Mouse (Mus musculus): ENCODE results near the gene Gabpb1. TPM values are rescaled to one million over a fixed set of nuclear protein-coding genes. Genes with fewer than 3 reads are reported as not detected.
A peak's percentile ranks its signal among the peaks of the same experiment; 100 is the strongest.

Gene Gabpb1
- polyA plus RNA-seq, 1 experiment from 2014 or later, result 71.6 TPM

- Histone ChIP-seq H3K4me2 (replicated peaks) (no peak overlapping the region), H3K36me3 (no peaks in the 10 kb centered on the region), H3K4me1 (no peaks in the 10 kb centered on the region), H3K9ac (no peak overlapping the region), H3K27me3 (no peaks in the 10 kb centered on the region), H3K4me3 (no peak overlapping the region), H3K9me3 (no peaks in the 10 kb centered on the region), H3K27ac (no peak overlapping the region)
- ATAC-seq (ENCODE audit: insufficient number of reproducible peaks, insufficient read depth, low FRiP score, low TSS enrichment), result no peak
- WGBS, result 85% methylated on average over 15 of the region's 15 CpGs
Observed at GRCm38 (mm10) chr2:126606061-126606687, 70.0 kb downstream of the Gabpb1 start.

DNA sequence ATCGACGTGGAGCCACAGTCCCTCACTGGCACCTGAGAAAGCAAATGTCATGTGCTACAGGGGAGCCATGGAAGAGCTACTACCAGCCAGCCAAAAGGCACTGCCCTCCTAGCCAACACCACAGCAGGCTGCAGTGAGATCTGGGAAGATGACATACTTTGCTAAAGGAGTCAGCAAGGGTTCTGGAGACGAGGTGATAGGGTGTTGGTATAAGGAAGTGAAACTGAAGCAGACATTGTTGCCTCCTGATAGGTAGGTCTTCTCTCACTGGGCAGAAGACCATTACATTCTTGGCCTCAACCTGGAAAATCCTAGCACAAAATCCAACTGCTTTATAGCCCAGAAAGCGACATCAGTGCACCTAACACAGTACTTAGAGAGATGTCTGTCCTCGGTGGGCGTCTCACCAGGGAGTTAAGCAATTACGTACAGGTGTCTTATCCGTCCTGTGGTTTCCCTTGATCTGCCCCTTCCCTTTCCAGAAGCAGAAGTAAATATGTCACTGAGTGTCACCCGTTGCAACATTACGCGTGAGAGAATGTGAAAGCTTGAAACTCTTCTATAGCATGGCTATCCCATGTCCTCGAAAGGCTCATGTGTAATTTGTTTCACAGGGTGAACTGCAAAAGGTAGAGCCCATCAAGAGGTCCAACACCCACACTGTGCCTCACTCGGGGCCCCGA lies 74.1 kb downstream of the Gabpb1 start:
- no peak overlapping the region for H3K27ac ChIP-seq
- no peaks in the 10 kb centered on the region for H3K27me3 ChIP-seq
- WGBS, result 86% methylated on average over 14 of the region's 14 CpGs
- no peak overlapping the region for H3K9ac ChIP-seq
- H3K4me2 ChIP-seq (replicated peaks), result no peak overlapping the region
- no peaks in the 10 kb centered on the region for H3K36me3 ChIP-seq
- no peak overlapping the region for H3K4me3 ChIP-seq
- no peak for ATAC-seq (ENCODE audit: insufficient number of reproducible peaks, insufficient read depth, low FRiP score, low TSS enrichment)
- no peaks in the 10 kb centered on the region for H3K9me3 ChIP-seq
- H3K4me1 ChIP-seq, result peaks cover 6% of the 10 kb centered on the region; the same call in 1 of the 2 replicates

- no peaks in the 10 kb centered on the region for H3K27me3 ChIP-seq
- no peak overlapping the region for H3K4me2 ChIP-seq (replicated peaks)
- no peak overlapping the region for H3K9ac ChIP-seq
- 85% methylated on average over 14 of the region's 14 CpGs for WGBS
- no peaks in the 10 kb centered on the region for H3K36me3 ChIP-seq
- H3K4me3 ChIP-seq, result no peak overlapping the region
- H3K4me1 ChIP-seq, result peaks cover 6% of the 10 kb centered on the region; the same call in 1 of the 2 replicates
- H3K9me3 ChIP-seq, result no peaks in the 10 kb centered on the region
- no peak for ATAC-seq (ENCODE audit: insufficient number of reproducible peaks, insufficient read depth, low FRiP score, low TSS enrichment)
- no peak overlapping the region for H3K27ac ChIP-seq
Observed at GRCm38 (mm10) chr2:126600533-126600932, 75.6 kb downstream of the Gabpb1 start.

DNA sequence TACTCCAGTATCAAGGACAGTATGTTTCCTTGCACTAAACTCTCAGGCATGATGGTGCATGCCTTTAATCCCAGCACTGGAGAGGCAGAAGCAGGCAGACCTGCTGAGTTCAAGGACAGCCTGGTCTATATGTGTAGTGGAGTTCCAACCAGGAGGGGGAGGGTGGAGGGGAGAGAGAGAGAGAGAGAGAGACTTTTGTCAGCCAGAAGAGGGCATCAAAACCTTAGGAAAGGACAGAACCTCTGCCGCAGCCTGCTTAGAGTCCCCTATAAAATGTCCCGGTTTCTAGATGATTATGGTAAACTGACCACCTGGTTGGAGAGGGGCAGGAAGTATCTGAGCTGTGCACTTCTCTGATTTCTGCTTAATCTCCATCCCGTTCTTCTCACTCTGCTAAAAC lies 77.1 kb downstream of the Gabpb1 start:
- no peaks in the 10 kb centered on the region for H3K9me3 ChIP-seq
- H3K9ac ChIP-seq, result no peak overlapping the region
- no peaks in the 10 kb centered on the region for H3K36me3 ChIP-seq
- 0 out of 2 replicates have a peak overlapping the region, but pooled peaks have one; percentile 7 for H3K4me2 ChIP-seq (replicated peaks)
- 9% methylated on average over 3 of the region's 3 CpGs for WGBS
- H3K4me3 ChIP-seq, result no peak overlapping the region
- ATAC-seq (ENCODE audit: insufficient number of reproducible peaks, insufficient read depth, low FRiP score, low TSS enrichment), result no peak; the same call in 1 of the 2 replicates
- no peaks in the 10 kb centered on the region for H3K27me3 ChIP-seq
- peaks cover 6% of the 10 kb centered on the region; the same call in 1 of the 2 replicates for H3K4me1 ChIP-seq
- H3K27ac ChIP-seq, result no peak overlapping the region

DNA sequence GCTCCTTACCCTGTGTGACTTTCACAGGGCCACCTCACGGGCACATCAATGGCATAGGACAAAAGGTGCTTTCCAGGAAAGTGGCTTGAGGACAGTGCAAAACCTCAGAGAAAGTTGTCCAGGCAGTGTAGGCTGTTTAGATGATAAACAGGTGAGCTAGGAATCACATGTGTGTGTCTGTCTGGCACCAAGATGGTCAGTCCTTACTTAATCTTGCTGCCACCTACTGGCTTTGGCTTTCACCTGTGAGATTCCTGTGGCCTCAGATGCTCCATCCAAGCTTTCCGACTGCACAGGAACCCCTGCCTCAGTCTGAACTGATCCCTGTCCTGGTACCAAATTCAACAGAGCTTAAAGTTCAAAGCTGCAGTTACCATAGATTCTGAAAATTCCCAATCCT lies 77.8 kb downstream of the Gabpb1 start:
- H3K27me3 ChIP-seq, result no peaks in the 10 kb centered on the region
- H3K4me3 ChIP-seq, result no peak overlapping the region
- H3K36me3 ChIP-seq, result no peaks in the 10 kb centered on the region
- H3K4me1 ChIP-seq, result peaks cover 6% of the 10 kb centered on the region; the same call in 1 of the 2 replicates
- no peak overlapping the region for H3K9ac ChIP-seq
- 45% methylated on average over 2 of the region's 2 CpGs for WGBS
- no peak overlapping the region for H3K27ac ChIP-seq
- no peak overlapping the region for H3K4me2 ChIP-seq (replicated peaks)
- ATAC-seq (ENCODE audit: insufficient number of reproducible peaks, insufficient read depth, low FRiP score, low TSS enrichment), result no peak
- H3K9me3 ChIP-seq, result no peaks in the 10 kb centered on the region

DNA sequence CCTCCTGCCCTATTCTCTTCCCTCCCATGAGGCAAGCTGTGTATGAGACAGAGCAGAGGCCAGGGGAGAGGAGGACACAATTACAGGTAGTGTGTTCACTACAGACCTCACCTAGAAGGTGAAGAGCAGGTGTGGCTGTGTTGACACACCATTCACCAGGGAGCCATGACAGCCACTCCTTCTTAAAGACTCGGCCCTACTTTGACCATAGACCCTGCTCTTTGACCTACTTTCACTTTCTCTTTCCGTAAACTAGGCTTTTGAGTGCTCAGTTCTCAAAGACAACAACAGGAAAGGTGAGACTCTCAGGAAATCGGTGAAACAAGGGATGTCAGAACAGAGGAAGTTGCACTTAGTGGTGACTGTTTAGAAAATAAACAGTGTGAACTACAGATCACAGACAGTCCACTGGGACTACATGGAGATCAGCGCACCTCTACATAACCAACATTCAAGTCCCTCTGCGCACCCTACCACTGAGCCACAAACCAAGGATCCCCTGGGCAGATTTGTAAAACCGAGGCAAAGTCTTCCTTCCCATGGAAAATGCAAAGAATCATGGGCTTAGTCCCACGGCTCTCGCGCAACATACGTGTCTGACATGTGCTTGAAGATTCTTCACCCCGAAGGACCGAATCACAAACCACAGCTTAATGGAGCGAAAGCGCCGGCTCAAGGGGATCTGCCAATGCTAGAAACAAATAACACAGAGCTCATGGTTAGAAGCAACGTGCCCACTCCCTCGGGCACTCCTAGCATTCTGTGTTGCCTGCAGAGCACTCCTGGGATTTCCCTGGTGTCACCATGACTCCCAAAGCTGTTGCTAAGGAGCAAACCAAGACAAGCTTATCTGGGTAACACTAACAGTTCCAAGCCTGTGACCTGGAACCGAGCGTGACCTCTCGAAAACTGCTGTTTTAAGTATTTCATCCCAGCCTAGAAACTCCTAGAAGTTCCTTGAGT lies 78.6 kb downstream of the Gabpb1 start:
- H3K36me3 ChIP-seq, result no peaks in the 10 kb centered on the region
- H3K4me3 ChIP-seq, result no peak overlapping the region
- H3K4me1 ChIP-seq, result peaks cover 6% of the 10 kb centered on the region; the same call in 1 of the 2 replicates
- no peaks in the 10 kb centered on the region for H3K27me3 ChIP-seq
- H3K4me2 ChIP-seq (replicated peaks), result no peak overlapping the region
- no peak for ATAC-seq (ENCODE audit: insufficient number of reproducible peaks, insufficient read depth, low FRiP score, low TSS enrichment)
- no peak overlapping the region for H3K27ac ChIP-seq
- H3K9ac ChIP-seq, result no peak overlapping the region
- 83% methylated on average over 20 of the region's 20 CpGs for WGBS
- no peaks in the 10 kb centered on the region for H3K9me3 ChIP-seq

DNA sequence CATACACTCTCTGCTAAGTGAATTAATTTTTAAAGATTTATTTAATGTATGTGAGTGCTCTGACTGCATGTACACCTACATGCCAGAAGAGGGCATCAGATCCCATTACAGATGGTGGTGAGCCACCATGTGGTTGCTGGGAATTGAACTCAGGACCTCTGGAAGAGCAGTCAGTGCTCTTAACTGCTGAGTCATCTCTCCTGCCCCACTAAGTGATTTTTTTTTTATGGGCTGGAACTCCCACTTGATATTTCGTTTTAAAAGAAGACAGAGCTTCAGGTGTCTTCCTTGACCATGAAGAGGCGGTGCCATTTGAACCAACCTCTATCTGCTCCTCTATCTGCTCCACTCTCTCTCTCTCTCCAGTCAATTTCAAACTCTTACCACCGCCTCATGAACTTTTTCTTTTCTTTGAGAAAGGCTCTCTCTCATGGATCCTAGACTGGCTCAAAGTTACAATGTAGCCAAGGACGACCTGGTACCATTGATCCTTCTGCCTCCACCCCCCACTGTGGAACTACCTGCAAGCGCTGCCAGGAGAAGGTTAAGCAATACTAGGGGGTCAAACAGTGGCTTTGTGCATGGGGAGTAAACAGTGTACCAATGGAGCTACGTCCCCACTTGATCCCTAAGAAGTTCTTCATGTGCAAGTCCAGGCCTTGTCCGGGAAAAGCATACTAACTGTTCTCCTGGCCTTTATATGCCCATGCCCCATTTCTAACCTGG lies 79.6 kb downstream of the Gabpb1 start:
- Histone ChIP-seq H3K4me3 (no peak overlapping the region), H3K4me2 (replicated peaks) (no peak overlapping the region), H3K27ac (no peak overlapping the region), H3K9ac (no peak overlapping the region), H3K27me3 (no peaks in the 10 kb centered on the region), H3K4me1 (peaks cover 6% of the 10 kb centered on the region; the same call in 1 of the 2 replicates), H3K9me3 (no peaks in the 10 kb centered on the region), H3K36me3 (no peaks in the 10 kb centered on the region)
- 87% methylated on average over 7 of the region's 7 CpGs for WGBS
- ATAC-seq (ENCODE audit: insufficient number of reproducible peaks, insufficient read depth, low FRiP score, low TSS enrichment), result no peak

DNA sequence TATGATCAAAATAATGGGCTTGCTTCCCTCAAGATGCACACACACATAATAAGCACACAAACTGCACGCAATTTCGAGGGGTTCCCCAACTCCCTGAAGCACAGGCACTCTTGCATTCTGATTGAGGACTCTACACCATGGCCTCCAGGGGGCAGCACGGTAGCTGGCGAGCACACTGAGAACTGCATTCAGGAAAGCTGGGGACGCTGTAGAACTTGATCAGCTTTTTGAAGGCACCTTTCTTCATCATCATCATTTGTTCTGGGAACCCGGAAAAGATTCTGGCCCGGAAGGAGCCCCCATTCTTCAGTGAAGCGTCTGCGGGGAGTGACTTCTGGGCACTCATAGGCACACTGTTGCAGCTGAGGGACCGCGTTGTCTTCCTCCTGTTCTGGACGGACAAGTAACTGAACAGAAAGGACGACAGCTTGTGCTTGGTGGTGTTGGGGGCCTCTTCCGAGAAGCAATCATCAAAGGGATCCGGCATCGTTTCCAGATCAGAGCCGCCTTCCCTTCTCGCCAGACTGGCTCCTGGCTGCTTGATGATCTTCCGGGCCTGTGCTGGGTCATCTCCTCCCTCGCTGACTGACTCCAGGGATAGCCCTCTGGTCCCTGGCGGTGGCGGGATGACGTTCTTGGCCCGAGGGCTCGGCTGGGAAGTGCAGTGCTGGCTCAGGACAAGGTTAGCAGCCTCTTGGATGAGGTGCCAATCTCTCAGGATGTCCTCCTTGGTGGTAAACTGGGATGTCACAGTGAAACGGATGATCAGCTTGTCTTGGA lies 82.1 kb downstream of the Gabpb1 start:
- 30% methylated on average over 26 of the region's 26 CpGs for WGBS
- Histone ChIP-seq H3K4me1 (no peaks in the 10 kb centered on the region), H3K9ac (peak overlapping the region; percentile 37), H3K27ac (no peak overlapping the region), H3K4me3 (peak overlapping the region; percentile 23; the same call in 1 of the 2 replicates), H3K4me2 (replicated peaks) (peak overlapping the region; percentile 50), H3K27me3 (no peaks in the 10 kb centered on the region), H3K9me3 (no peaks in the 10 kb centered on the region), H3K36me3 (no peaks in the 10 kb centered on the region)
- no peak for ATAC-seq (ENCODE audit: insufficient number of reproducible peaks, insufficient read depth, low FRiP score, low TSS enrichment)

- 92% methylated on average over 4 of the region's 4 CpGs for WGBS
- ATAC-seq (ENCODE audit: insufficient number of reproducible peaks, insufficient read depth, low FRiP score, low TSS enrichment), result no peak
Observed at GRCm38 (mm10) chr2:126591304-126591703, 84.8 kb downstream of the Gabpb1 start.

GRCm38 (mm10) chr2:126587468-126587867 lies 88.7 kb downstream of the Gabpb1 start:
- WGBS, result 87% methylated on average over 3 of the region's 3 CpGs

More at GRCm38 (mm10) chr2:126591304-126591703, 84.8 kb downstream of the Gabpb1 start:
- no peaks in the 10 kb centered on the region for H3K27me3 ChIP-seq
- no peak overlapping the region for H3K4me3 ChIP-seq
- no peaks in the 10 kb centered on the region for H3K4me1 ChIP-seq
- H3K9ac ChIP-seq, result no peak overlapping the region
- H3K4me2 ChIP-seq (replicated peaks), result no peak overlapping the region
- H3K27ac ChIP-seq, result no peak overlapping the region
- no peaks in the 10 kb centered on the region for H3K36me3 ChIP-seq
- no peaks in the 10 kb centered on the region for H3K9me3 ChIP-seq

More at GRCm38 (mm10) chr2:126587468-126587867, 88.7 kb downstream of the Gabpb1 start:
- Histone ChIP-seq H3K9me3 (no peaks in the 10 kb centered on the region), H3K36me3 (no peaks in the 10 kb centered on the region), H3K4me2 (replicated peaks) (no peak overlapping the region), H3K9ac (no peak overlapping the region), H3K4me1 (no peaks in the 10 kb centered on the region), H3K4me3 (no peak overlapping the region), H3K27me3 (no peaks in the 10 kb centered on the region), H3K27ac (no peak overlapping the region)
- no peak for ATAC-seq (ENCODE audit: insufficient number of reproducible peaks, insufficient read depth, low FRiP score, low TSS enrichment)

All from embryonic facial prominence, embryonic 12.5 days (tissue).